Mouse (Mus musculus) brown adipose tissue, adult 24 weeks (tissue): Measurements from ENCODE around the gene Ube2u. TPM values are rescaled to one million over a fixed set of nuclear protein-coding genes. Genes with fewer than 3 reads are reported as not detected.

Experiments used
- H3K27ac ChIP-seq: fragments of 200-500 bp; replicated peaks from 2 replicates; pipeline ENCODE4 v1.5.1; 2012; ENCODE audit warnings: low read depth, mild to moderate bottlenecking, low read length
- H3K4me1 ChIP-seq: fragments of 200-500 bp; 2 replicates; pipeline ENCODE4 v1.6.1; 2012; ENCODE audit warnings: low read length, mixed read lengths; ENCODE audit not compliant: control insufficient read depth, insufficient read depth, insufficient read length
- H3K4me3 ChIP-seq: fragments of 200-500 bp; 2 replicates; pipeline ENCODE4 v1.5.1; 2012; ENCODE audit warnings: low read depth, mild to moderate bottlenecking, low read length, moderate library complexity; ENCODE audit not compliant: insufficient read depth
- polyA plus RNA-seq: library from polyadenylated mRNA; stranded (reverse); fragments of >200 nt; gene quantifications from 2 replicates; pipeline ENCODE4 v1.2.4, GENCODE M21; 2012; ENCODE audit not compliant: missing spikeins, insufficient read depth, insufficient read length

Ube2u gene
- polyA plus RNA-seq, 1 experiment: not detected

DNA sequence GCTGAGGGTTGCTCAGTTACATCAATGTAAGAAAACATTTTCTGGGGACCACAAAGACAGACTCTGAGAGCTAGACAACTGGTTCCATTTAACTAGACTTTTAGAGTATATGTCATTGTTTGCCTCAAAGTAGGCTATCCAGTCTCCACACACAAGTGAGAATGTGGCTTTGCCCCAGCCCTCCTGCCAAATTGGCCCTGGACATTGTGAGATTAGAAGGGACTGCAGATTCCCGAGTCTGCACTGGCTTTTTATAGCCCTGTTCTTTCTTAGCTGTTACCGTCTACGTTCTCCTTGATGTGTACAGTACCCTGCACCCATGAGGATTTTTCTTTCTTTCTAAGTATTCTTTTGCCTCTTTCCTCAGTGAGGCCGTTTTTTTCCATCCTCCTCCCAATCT is 46.1 kb downstream of the Ube2u start:
- H3K4me1 ChIP-seq: no peaks in the 10 kb centered on the region
- no peak overlapping the region for H3K27ac ChIP-seq
- no peak overlapping the region for H3K4me3 ChIP-seq

DNA sequence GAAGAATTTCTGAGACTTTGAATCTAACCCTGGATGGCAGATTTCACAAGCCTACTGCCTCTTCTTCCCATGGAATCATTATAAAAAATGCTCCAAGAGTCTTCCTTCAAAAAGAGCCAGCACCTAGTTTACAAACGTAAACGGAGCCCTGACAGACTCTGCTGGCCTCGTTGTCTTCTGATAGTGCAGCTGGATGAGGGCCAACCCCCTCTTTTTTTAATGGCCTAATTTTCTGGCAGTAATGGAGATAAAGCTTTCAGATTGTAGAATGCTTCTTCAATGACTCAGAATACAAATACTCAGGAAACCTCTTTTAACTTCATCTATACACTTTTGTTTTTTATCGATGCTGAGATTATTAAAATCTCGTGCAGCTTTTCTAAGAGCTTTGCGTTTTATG is 47.6 kb downstream of the Ube2u start:
- H3K4me1 ChIP-seq: no peaks in the 10 kb centered on the region

DNA sequence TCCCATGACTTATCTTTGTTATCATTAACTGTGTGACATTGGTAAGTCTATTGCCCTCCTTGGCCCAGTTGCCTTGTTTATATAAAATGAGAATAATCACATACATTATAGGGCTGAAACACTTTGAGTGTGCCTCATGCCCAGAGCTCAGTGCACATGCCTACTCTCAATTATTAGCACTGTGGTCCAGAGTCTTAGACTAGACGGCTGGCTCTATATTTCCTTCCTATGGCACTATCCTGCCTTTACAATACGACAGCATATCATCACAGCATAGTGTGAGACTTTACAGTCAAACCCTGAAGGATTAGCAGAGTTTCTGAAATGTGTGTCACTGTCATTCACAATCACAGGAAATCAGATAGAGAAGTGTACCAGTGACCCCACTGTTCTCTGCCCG is 48.4 kb downstream of the Ube2u start:
- Histone ChIP-seq H3K4me3 (no peak overlapping the region), H3K4me1 (no peaks in the 10 kb centered on the region), H3K27ac (peak overlapping the region; percentile 5)

More for the DNA sequence above, 47.6 kb downstream of the Ube2u start:
- Histone ChIP-seq H3K4me3 (no peak overlapping the region), H3K27ac (no peak overlapping the region)

DNA sequence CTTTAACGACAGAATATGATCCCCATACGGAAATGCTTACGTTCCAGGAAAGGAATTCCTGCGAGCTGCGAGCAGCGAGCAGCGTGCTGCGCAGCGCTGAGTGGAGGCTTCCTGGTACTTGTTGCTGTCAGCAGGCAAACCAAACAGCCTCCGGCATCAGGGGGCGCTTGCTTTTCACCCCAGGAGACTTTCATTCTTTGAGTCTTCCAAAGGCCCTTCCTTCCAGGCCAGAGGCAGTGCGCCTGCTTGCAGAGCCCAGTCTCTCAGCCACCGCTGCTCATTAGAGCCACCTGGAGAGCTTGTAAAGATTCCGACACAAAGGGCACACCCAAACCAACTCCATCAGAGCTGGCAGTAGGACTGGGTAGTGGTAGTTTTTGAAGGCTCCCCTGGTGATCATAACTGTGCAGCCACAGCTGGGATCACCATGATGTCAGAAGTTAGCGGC is 48.9 kb downstream of the Ube2u start:
- H3K4me3 ChIP-seq: no peak overlapping the region
- no peaks in the 10 kb centered on the region for H3K4me1 ChIP-seq
- H3K27ac ChIP-seq: no peak overlapping the region

DNA sequence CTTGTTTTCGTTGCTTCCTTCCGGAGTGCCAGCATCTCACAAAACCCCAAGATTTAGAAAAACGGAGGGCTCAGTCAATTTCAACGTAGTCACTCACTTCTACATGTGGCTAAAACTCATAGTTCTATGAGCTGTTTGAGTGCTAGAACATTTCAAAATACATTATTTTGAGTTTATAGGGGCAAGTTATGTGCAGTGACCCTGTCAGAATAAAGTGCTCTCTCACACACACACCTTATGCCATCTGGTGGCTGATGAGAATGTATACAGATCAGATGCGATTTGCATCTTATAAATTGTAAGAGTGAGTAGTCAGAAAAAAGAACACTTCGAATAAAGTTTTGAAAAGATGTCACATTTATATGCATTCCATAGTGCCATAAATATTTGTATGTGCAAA is 55.0 kb downstream of the Ube2u start:
- Histone ChIP-seq H3K4me3 (no peak overlapping the region), H3K27ac (no peak overlapping the region), H3K4me1 (no peaks in the 10 kb centered on the region)

DNA sequence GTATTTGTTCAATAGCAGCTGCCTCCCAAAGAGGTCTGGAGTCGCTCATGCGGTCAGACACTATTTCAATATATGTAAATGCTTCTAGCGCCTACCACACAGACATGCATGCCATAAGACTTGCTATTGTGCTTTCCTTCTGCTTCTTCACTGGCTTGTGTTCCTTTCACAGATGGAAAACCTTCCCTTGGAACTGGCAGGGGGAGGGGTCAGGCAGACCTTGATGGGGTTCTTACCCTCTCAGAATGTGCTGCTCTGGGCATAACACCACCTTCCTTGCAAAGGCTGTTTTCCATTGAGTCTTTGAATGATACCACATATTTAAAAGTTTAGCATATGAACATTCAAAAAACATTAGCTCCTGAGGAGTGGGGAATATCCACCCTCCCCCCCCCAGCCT is 56.3 kb downstream of the Ube2u start:
- H3K4me3 ChIP-seq: no peak overlapping the region
- no peaks in the 10 kb centered on the region for H3K4me1 ChIP-seq
- H3K27ac ChIP-seq: no peak overlapping the region

DNA sequence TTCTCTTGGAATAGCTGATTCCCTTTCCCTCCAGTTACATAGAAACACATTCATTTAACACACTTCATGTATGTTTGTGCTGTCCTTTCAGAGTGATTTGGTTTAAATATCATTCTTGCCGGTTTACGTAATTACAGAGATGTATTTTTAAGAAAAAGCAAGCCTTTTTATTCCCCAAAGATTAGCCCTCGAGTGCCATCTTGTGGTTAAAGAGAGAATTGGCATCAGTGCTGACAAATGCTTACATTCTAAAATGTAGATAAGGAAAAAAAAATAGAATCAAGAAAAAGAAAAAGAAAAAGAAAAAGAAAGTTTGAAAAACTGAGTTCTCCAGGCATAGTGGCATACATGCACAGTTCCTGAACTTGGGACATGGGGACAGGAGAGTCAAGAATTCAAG is 59.2 kb downstream of the Ube2u start:
- no peak overlapping the region for H3K27ac ChIP-seq
- no peak overlapping the region for H3K4me3 ChIP-seq
- no peaks in the 10 kb centered on the region for H3K4me1 ChIP-seq

DNA sequence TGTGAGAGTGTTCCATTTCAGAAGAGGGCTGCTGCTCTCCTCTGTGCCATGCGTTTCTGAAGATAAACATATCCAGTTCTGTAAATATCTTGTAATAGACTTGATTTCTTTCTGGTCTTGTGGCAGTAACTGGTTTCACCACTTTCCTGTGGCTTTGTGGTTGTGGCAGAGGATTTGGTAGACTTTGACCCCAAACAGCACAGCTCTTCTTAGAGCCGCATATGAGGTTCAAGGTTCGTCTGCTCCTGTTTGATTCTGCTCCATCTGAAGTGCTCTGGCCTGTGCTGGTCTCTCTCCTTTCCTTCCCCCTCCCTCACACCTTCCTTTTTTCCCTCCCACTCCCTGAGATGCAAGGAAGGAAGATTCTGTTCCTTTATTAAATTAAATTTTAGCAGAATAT is 60.8 kb downstream of the Ube2u start:
- H3K4me1 ChIP-seq: no peaks in the 10 kb centered on the region
- no peak overlapping the region for H3K4me3 ChIP-seq
- H3K27ac ChIP-seq: no peak overlapping the region

DNA sequence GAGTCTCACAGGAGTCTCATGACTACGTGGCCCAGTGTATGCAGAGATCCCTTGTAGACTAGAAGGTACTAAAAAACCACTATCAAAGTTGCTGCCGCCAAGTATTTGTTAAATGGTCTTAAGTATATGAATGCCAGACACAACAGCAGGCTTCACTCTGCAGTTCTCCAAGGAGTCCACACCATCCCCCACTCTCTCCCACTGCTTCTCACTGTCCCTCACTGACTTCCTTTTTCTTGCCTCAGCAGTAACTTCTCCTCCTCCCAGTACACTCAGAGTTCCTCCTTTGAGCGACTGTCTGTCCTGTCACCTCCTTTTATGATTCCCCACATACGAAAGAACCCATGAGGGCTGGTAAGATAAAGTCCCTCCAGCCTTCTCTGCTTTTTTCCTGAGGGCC is 69.3 kb downstream of the Ube2u start:
- Histone ChIP-seq H3K27ac (no peak overlapping the region), H3K4me3 (no peak overlapping the region), H3K4me1 (no peaks in the 10 kb centered on the region)

DNA sequence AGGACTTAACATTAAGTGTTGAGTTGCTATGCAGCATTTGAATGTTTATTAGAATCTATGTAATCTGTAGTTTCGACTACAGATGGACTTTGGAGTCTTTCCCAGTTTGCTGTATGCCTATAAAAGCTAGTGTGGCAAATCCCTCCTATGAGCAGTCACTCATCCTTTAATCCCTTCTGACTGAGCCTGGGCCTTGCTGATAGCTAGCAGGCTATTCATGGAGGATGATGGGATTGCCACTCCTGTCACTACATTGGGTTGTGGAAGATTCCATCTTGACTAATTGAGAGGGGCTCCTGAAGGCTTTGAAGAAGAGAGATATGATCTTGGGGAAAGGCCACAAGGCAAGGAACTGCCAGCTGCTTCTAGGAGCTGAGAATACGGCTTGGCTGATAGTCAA is 74.6 kb downstream of the Ube2u start:
- no peak overlapping the region for H3K27ac ChIP-seq
- no peaks in the 10 kb centered on the region for H3K4me1 ChIP-seq
- H3K4me3 ChIP-seq: no peak overlapping the region

DNA sequence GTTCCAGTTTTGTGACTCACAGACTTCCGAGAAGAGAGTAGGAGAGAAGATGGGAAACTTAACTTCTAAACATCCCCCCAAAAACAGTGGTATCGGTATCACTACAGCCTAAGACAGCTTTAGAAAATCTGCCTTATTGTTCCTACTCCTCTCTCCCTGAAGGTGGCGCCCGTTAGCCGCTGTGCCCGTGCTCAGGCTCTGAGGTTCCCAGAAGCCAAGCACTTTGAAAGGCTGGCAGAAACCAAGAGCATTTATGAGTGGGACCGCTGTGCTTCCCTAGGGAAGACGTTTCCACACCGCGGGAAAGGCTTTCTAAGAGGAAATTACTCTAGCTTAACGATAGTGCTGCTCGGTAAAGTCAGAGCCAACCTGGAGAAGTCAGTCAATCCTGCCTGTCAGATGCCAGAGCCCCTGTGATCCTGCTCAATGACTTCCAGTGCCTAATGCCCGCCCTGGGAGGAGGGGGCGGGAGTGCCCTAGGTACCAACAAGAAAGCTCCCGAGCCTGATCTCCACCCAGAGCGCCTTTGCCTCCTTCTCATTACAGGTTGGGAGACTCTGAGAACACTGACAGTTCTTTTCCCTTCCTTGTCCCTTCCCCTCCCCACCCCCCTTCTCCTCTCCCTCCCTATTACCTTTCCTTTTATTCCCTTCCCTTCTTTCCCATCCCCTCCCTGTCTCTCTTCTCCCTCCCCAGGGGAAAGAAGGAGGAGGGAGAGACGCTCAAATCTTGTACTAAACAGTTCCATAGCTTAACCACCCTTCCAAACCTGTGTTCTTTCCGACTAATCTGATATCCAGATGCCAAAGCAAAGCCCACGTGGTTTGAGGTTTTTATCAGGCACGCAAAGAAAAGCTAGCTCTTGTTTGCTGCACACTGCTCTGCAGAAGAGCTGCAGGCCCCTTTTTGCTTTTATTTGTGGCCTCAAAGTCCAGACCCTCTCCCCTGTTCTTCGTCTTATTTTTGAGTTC is 109.9 kb downstream of the Ube2u start:
- Histone ChIP-seq H3K27ac (no peak overlapping the region), H3K4me3 (no peak overlapping the region), H3K4me1 (no peaks in the 10 kb centered on the region)

DNA sequence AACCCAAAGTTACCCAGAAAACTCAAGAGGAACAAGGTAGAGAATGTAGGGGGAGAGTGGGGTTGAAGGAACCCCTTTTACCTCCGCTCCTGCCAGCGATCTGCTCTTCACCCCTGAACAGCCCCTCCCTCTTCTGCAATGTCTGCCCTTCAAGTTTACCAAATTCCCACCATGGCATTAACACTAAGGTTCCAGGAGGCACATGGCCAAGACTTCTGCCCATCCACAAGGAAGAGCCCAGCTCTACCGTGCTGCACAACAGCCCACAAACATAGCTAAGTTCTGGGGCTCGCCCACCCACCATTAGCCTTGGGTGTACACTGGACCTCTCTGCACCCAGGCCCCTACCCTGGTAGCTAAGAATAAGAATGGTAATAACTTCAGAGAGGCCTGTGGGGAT is 117.1 kb downstream of the Ube2u start:
- no peak overlapping the region for H3K27ac ChIP-seq
- no peak overlapping the region for H3K4me3 ChIP-seq
- H3K4me1 ChIP-seq: no peaks in the 10 kb centered on the region

DNA sequence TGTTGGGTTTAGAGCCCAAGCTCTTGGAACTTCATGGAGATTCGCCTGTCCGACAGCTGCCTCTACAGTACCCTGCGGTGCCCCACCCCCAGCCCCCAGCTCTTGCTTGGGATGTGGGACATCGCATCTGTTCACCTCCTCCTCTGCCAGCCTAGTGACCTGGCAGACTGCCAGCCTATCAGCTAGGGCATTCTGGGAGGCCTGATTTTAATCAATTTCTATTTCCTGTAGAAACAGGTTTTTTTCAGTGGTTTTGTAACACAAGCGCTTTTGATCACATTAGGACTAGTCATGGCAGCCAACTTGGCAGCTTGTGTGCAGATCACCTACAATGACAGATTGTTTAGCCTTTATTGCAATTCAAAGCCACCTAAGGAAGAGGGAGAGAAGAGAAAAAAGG is 118.0 kb downstream of the Ube2u start:
- Histone ChIP-seq H3K4me1 (no peaks in the 10 kb centered on the region), H3K4me3 (no peak overlapping the region), H3K27ac (no peak overlapping the region)

DNA sequence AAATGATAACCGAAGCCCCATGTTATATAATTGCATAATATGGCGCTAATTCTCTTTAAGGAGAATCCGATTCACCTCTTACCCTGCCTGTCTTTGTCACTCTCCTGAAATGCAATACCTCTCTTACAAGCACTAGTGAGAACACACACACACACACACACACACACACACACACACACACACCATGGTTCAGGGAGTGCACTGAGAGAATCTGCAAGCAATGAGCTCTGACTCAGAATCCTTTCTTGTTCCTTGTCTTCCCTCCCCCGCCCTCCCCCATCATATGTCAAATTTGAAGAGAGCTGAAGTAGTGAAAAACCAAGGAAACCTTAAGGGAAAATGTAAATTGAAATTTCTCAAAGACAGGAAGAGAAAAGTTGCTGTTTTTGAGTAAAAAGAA is 118.4 kb downstream of the Ube2u start:
- H3K4me1 ChIP-seq: no peaks in the 10 kb centered on the region
- no peak overlapping the region for H3K4me3 ChIP-seq
- no peak overlapping the region for H3K27ac ChIP-seq
